Mouse (Mus musculus) stomach, postnatal 0 days (tissue): ENCODE data around the gene Crcp. TPM values are rescaled to one million over a fixed set of nuclear protein-coding genes. Genes with fewer than 3 reads are reported as not detected.

Source experiments
- ATAC-seq: fragments of 200-750 bp; cut with Nextera tagmentation; 2 replicates; pipeline ENCODE4 v1.8.0; 2017; ENCODE audit not compliant: low FRiP score, low TSS enrichment
- DNase-seq: peaks from one replicate; pipeline ENCODE4 v3.0.0-alpha.2; 2016; ENCODE audit warnings: low spot score
- H3K27ac ChIP-seq: fragments of 300-500 bp; sonication (generic); replicated peaks from 2 replicates; pipeline ENCODE4 v1.5.1; 2014; ENCODE audit warnings: mild to moderate bottlenecking, control low read depth
- H3K27me3 ChIP-seq: fragments of 300-500 bp; sonication (generic); 2 replicates; pipeline ENCODE4 v1.6.1; 2014; ENCODE audit warnings: low read length; ENCODE audit not compliant: control insufficient read depth, insufficient read depth
- H3K36me3 ChIP-seq: fragments of 300-500 bp; sonication (generic); 2 replicates; pipeline ENCODE4 v1.6.1; 2014; ENCODE audit warnings: low read length, mixed read lengths; ENCODE audit not compliant: control insufficient read depth, insufficient read depth
- H3K4me1 ChIP-seq: fragments of 300-500 bp; sonication (generic); replicated peaks from 2 replicates; pipeline ENCODE4 v1.6.1; 2014; ENCODE audit warnings: antibody characterized with exemption; ENCODE audit not compliant: control insufficient read depth, insufficient read depth
- H3K4me2 ChIP-seq: fragments of 300-500 bp; sonication (generic); replicated peaks from 2 replicates; pipeline ENCODE4 v1.6.1; 2014; ENCODE audit warnings: low read depth, mild to moderate bottlenecking, control low read depth, moderate library complexity
- H3K4me3 ChIP-seq: fragments of 300-500 bp; sonication (generic); 2 replicates; pipeline ENCODE4 v1.5.1; 2014; ENCODE audit warnings: low read depth, low read length, control low read depth
- H3K9ac ChIP-seq: fragments of 300-500 bp; sonication (generic); 2 replicates; pipeline ENCODE4 v1.6.1; 2014; ENCODE audit warnings: mild to moderate bottlenecking, low read length, control low read depth, mixed read lengths
- H3K9me3 ChIP-seq: fragments of 300-500 bp; sonication (generic); 2 replicates; pipeline ENCODE4 v1.6.1; 2016; ENCODE audit warnings: low read length; ENCODE audit not compliant: control insufficient read depth
- CTCF ChIP-seq: IDR thresholded peaks from 2 replicates; pipeline ENCODE4 v1.5.1; 2016; ENCODE audit warnings: antibody characterized with exemption, low read depth, mild to moderate bottlenecking, moderate library complexity
- EP300 ChIP-seq: optimal IDR thresholded peaks from 2 replicates; pipeline ENCODE3; 2016; ENCODE audit warnings: antibody characterized with exemption
- WGBS: fragments of 180-500 bp; shearing (Covaris S2); extraction: QIAGEN DNeasy Blood & Tissue Kit; methylation state at CpG from one replicate; pipeline ENCODE4 v1.1.7; 2014; 5-methylcytosine and 5-hydroxymethylcytosine counted together
- polyA plus RNA-seq: library from polyadenylated mRNA; unstranded; fragments of >200 nt; fragmentation: Nextera tagmentation; extraction: Ambion mirVana; gene quantifications from 2 replicates; pipeline ENCODE4 v1.2.1, GENCODE M21; 2015

Crcp gene
- polyA plus RNA-seq, 1 experiment from 2014 or later = 26.0 TPM

GRCm38 (mm10) chr5:130052955-130053354 is 23.9 kb downstream of the Crcp start:
- Histone ChIP-seq H3K4me2 (no peak overlapping the region), H3K9me3 (no peaks in the 10 kb centered on the region)

GRCm38 (mm10) chr5:130055688-130056087 is 26.6 kb downstream of the Crcp start:
- DNase-seq (no peak), ATAC-seq (no peak)
- no peaks in the 10 kb centered on the region for H3K27me3 ChIP-seq
- H3K36me3 ChIP-seq = no peaks in the 10 kb centered on the region
- H3K4me2 ChIP-seq = no peak overlapping the region
- TF ChIP-seq CTCF (no peak), EP300 (no peak)
- WGBS = 81% methylated on average over 4 of the region's 4 CpGs
- no peak overlapping the region for H3K4me3 ChIP-seq
- H3K9ac ChIP-seq = no peak overlapping the region
- no peaks in the 10 kb centered on the region for H3K9me3 ChIP-seq
- no peak overlapping the region for H3K27ac ChIP-seq
- no peaks in the 10 kb centered on the region; the same call in 1 of the 2 replicates for H3K4me1 ChIP-seq

More at GRCm38 (mm10) chr5:130052955-130053354, 23.9 kb downstream of the Crcp start:
- H3K9ac ChIP-seq = no peak overlapping the region
- no peaks in the 10 kb centered on the region for H3K36me3 ChIP-seq
- DNase-seq (no peak), ATAC-seq (no peak)
- H3K4me3 ChIP-seq = no peak overlapping the region
- no peak for TF ChIP-seq CTCF
- TF ChIP-seq EP300 = no peak
- H3K27me3 ChIP-seq = no peaks in the 10 kb centered on the region
- H3K4me1 ChIP-seq = no peaks in the 10 kb centered on the region
- WGBS = 91% methylated on average over 6 of the region's 6 CpGs
- H3K27ac ChIP-seq = no peak overlapping the region

- H3K4me2 ChIP-seq = no peak overlapping the region
- no peak for DNase-seq
- H3K4me1 ChIP-seq = no peaks in the 10 kb centered on the region; the same call in 1 of the 2 replicates
- H3K27me3 ChIP-seq = no peaks in the 10 kb centered on the region
- H3K27ac ChIP-seq = no peak overlapping the region
- H3K9me3 ChIP-seq = no peaks in the 10 kb centered on the region
- TF ChIP-seq CTCF (no peak), EP300 (no peak)
- H3K4me3 ChIP-seq = no peak overlapping the region
- no peaks in the 10 kb centered on the region for H3K36me3 ChIP-seq
- no peak overlapping the region for H3K9ac ChIP-seq
- ATAC-seq = no peak
- WGBS = 84% methylated on average over 2 of the region's 2 CpGs
Observed at GRCm38 (mm10) chr5:130056303-130056702, 27.2 kb downstream of the Crcp start.

- Histone ChIP-seq H3K4me1 (no peaks in the 10 kb centered on the region; the same call in 1 of the 2 replicates), H3K9me3 (no peaks in the 10 kb centered on the region), H3K4me2 (no peak overlapping the region), H3K4me3 (no peak overlapping the region), H3K27me3 (no peaks in the 10 kb centered on the region), H3K36me3 (no peaks in the 10 kb centered on the region), H3K27ac (peak overlapping the region; percentile 78), H3K9ac (no peak overlapping the region)
- TF ChIP-seq EP300 = no peak
- no peak for TF ChIP-seq CTCF
- ATAC-seq = peak; percentile 64
- DNase-seq = no peak
- WGBS = 69% methylated on average over 12 of the region's 12 CpGs
Observed at GRCm38 (mm10) chr5:130059413-130060328, 30.6 kb downstream of the Crcp start.

GRCm38 (mm10) chr5:130060329-130060665 is 31.2 kb downstream of the Crcp start:
- DNase-seq (no peak), ATAC-seq (no peak)
- no peaks in the 10 kb centered on the region for H3K9me3 ChIP-seq
- WGBS = 79% methylated on average over 4 of the region's 4 CpGs
- H3K9ac ChIP-seq = no peak overlapping the region
- TF ChIP-seq EP300 (no peak), CTCF (no peak)
- H3K27ac ChIP-seq = no peak overlapping the region; the same call in 1 of the 2 replicates
- no peaks in the 10 kb centered on the region; the same call in 1 of the 2 replicates for H3K4me1 ChIP-seq
- no peaks in the 10 kb centered on the region for H3K36me3 ChIP-seq
- H3K4me2 ChIP-seq = no peak overlapping the region
- H3K27me3 ChIP-seq = no peaks in the 10 kb centered on the region
- H3K4me3 ChIP-seq = no peak overlapping the region

- WGBS = 56% methylated on average over 2 of the region's 2 CpGs
- Histone ChIP-seq H3K9ac (no peak overlapping the region), H3K4me3 (no peak overlapping the region), H3K27me3 (no peaks in the 10 kb centered on the region), H3K36me3 (no peaks in the 10 kb centered on the region), H3K4me2 (no peak overlapping the region), H3K4me1 (no peaks in the 10 kb centered on the region; the same call in 1 of the 2 replicates), H3K9me3 (no peaks in the 10 kb centered on the region), H3K27ac (peak overlapping the region; percentile 45; the same call in 1 of the 2 replicates)
- DNase-seq (no peak), ATAC-seq (no peak)
- TF ChIP-seq EP300 (no peak), CTCF (no peak)
Observed at GRCm38 (mm10) chr5:130062096-130062495, 33.0 kb downstream of the Crcp start.
